Mouse (Mus musculus) lung, postnatal 0 days (tissue): ENCODE measurements around the gene Plaa.

Experiments used
- CTCF ChIP-seq: IDR thresholded peaks from 2 replicates; pipeline ENCODE4 v1.5.1; 2016; ENCODE audit warnings: antibody characterized with exemption, mild to moderate bottlenecking
- EP300 ChIP-seq: IDR thresholded peaks from 2 replicates; pipeline ENCODE4 v1.6.1; 2016; ENCODE audit warnings: antibody characterized with exemption, mild to moderate bottlenecking, control low read depth

- no peak for TF ChIP-seq CTCF
- TF ChIP-seq EP300 = no peak
Observed at GRCm38 (mm10) chr4:94561954-94562648, 40.9 kb downstream of the Plaa start.
